Mouse (Mus musculus) MEL (cell line): ENCODE data around the gene Kcnj4. TPM values are rescaled to one million over a fixed set of nuclear protein-coding genes. Genes with fewer than 3 reads are reported as not detected.

ENCODE experiments used
- DNase-seq: peaks from one replicate; pipeline ENCODE4 v3.0.0; 2011; ENCODE audit warnings: low read depth, low spot score
- H3K27ac ChIP-seq: 2 replicates; pipeline ENCODE4 v1.5.1; 2012; ENCODE audit warnings: low read depth, mild to moderate bottlenecking, control low read depth, low read length, moderate library complexity; ENCODE audit not compliant: control insufficient read depth
- H3K27me3 ChIP-seq, 2 experiments: fragments of 150-350 bp in 1 of 2; sonication (generic) in 1 of 2; 2 replicates each; pipeline ENCODE4 v1.6.1; 2012; ENCODE audit warnings: low read length in 2 of 2, mild to moderate bottlenecking in 2 of 2, improper control_type of control experiment in 1 of 2, moderate library complexity in 1 of 2; ENCODE audit not compliant: insufficient read depth in 2 of 2, control insufficient read depth in 1 of 2
- H3K36me3 ChIP-seq, 2 experiments: 2 replicates each; pipeline ENCODE4 v1.6.1; 2012 to 2014; ENCODE audit warnings: low read length in 2 of 2, improper control_type of control experiment in 1 of 2, inconsistent platforms in 1 of 2, mild to moderate bottlenecking in 1 of 2; ENCODE audit not compliant: insufficient read depth in 2 of 2, control insufficient read depth in 1 of 2
- H3K4me1 ChIP-seq, 2 experiments: fragments of 150-350 bp in 1 of 2; sonication (generic) in 1 of 2; 2 replicates each; pipeline ENCODE4 v1.6.1; 2012; ENCODE audit warnings: low read length in 2 of 2, improper control_type of control experiment in 1 of 2, mild to moderate bottlenecking in 1 of 2; ENCODE audit not compliant: insufficient read depth in 2 of 2, control insufficient read depth in 1 of 2
- H3K4me3 ChIP-seq, 2 experiments: fragments of 150-350 bp in 1 of 2; sonication (generic) in 1 of 2; 2 replicates each; pipeline ENCODE4 v1.5.1; 2012; ENCODE audit warnings: low read depth in 2 of 2, low read length in 2 of 2, mild to moderate bottlenecking in 2 of 2, moderate library complexity in 2 of 2, control low read depth in 1 of 2, improper control_type of control experiment in 1 of 2; ENCODE audit not compliant: control insufficient read depth in 1 of 2, insufficient read depth in 1 of 2
- H3K79me2 ChIP-seq: 2 replicates; pipeline ENCODE4 v1.6.1; 2012; ENCODE audit warnings: mild to moderate bottlenecking, low read length, moderate library complexity; ENCODE audit not compliant: control insufficient read depth, poor library complexity, insufficient read depth
- H3K9ac ChIP-seq: 2 replicates; pipeline ENCODE4 v1.6.1; 2012; ENCODE audit warnings: low read depth, mild to moderate bottlenecking, control low read depth, low read length, moderate library complexity; ENCODE audit not compliant: control insufficient read depth, poor library complexity, severe bottlenecking
- H3K9me3 ChIP-seq: fragments of 150-350 bp; sonication (generic); replicated peaks from 2 replicates; pipeline ENCODE4 v1.6.1; 2012; ENCODE audit warnings: mild to moderate bottlenecking, low read length, improper control_type of control experiment, moderate library complexity; ENCODE audit not compliant: insufficient read depth
- BHLHE40 ChIP-seq: IDR thresholded peaks from 2 replicates; pipeline ENCODE4 v1.6.1; 2012; ENCODE audit warnings: low read depth, mild to moderate bottlenecking, inconsistent platforms, low read length, improper control_type of control experiment, borderline replicate concordance
- CHD1 ChIP-seq: IDR thresholded peaks from 2 replicates; pipeline ENCODE4 v1.6.1; 2012; ENCODE audit warnings: low read depth, mild to moderate bottlenecking, inconsistent platforms, low read length, improper control_type of control experiment
- CHD2 ChIP-seq: IDR thresholded peaks from 2 replicates; pipeline ENCODE4 v1.6.1; 2011; ENCODE audit warnings: low read length, improper control_type of control experiment
- E2F4 ChIP-seq: IDR thresholded peaks from 2 replicates; pipeline ENCODE4 v1.6.1; 2011; ENCODE audit warnings: low read depth, low read length, improper control_type of control experiment, borderline replicate concordance
- EP300 ChIP-seq, 2 experiments: IDR thresholded peaks; 2 replicates each; pipeline ENCODE4 v1.6.1; 2011; ENCODE audit warnings: improper control_type of control experiment in 2 of 2, low read length in 2 of 2, low read depth in 1 of 2, mild to moderate bottlenecking in 1 of 2
- MAFK ChIP-seq: IDR thresholded peaks from 2 replicates; pipeline ENCODE4 v1.6.1; 2011; ENCODE audit warnings: low read depth, mild to moderate bottlenecking, low read length, improper control_type of control experiment, borderline replicate concordance
- MEF2A ChIP-seq: IDR thresholded peaks from 2 replicates; pipeline ENCODE4 v1.6.1; 2014; ENCODE audit warnings: low read depth, mild to moderate bottlenecking, inconsistent platforms, low read length, improper control_type of control experiment; ENCODE audit not compliant: poor library complexity, insufficient replicate concordance, severe bottlenecking; ENCODE audit errors: extremely low read depth
- MXI1 ChIP-seq: IDR thresholded peaks from 2 replicates; pipeline ENCODE4 v1.6.1; 2011; ENCODE audit warnings: mild to moderate bottlenecking, low read depth, low read length, improper control_type of control experiment
- MYB ChIP-seq: IDR thresholded peaks from 2 replicates; pipeline ENCODE4 v1.6.1; 2011; ENCODE audit warnings: mild to moderate bottlenecking, low read depth, low read length, improper control_type of control experiment
- MYC ChIP-seq: IDR thresholded peaks from 2 replicates; pipeline ENCODE4 v1.6.1; 2011; ENCODE audit warnings: low read depth, mild to moderate bottlenecking, low read length, improper control_type of control experiment, moderate library complexity
- POLR2A ChIP-seq, 2 experiments: IDR thresholded peaks; 2 replicates each; pipeline ENCODE4 v1.6.1; 2011 to 2012; ENCODE audit warnings: low read length in 2 of 2, mild to moderate bottlenecking in 2 of 2, control low read depth in 1 of 2, improper control_type of control experiment in 1 of 2, low read depth in 1 of 2, moderate library complexity in 1 of 2; ENCODE audit not compliant: control insufficient read depth in 1 of 2, insufficient read depth in 1 of 2, poor library complexity in 1 of 2
- POLR2AphosphoS2 ChIP-seq: IDR thresholded peaks from 2 replicates; pipeline ENCODE4 v1.6.1; 2011; ENCODE audit warnings: low read length, improper control_type of control experiment
- POLR2AphosphoS5 ChIP-seq: IDR thresholded peaks from 2 replicates; pipeline ENCODE4 v1.6.1; 2012; ENCODE audit warnings: low read depth, borderline replicate concordance, mild to moderate bottlenecking, inconsistent platforms, low read length, moderate library complexity, mixed read lengths
- RCOR1 ChIP-seq: IDR thresholded peaks from 2 replicates; pipeline ENCODE4 v1.6.1; 2012; ENCODE audit warnings: low read depth, mild to moderate bottlenecking, inconsistent platforms, low read length, improper control_type of control experiment
- SIN3A ChIP-seq: IDR thresholded peaks from 2 replicates; pipeline ENCODE4 v1.6.1; 2012; ENCODE audit warnings: low read length, improper control_type of control experiment, inconsistent platforms
- TBP ChIP-seq: IDR thresholded peaks from 2 replicates; pipeline ENCODE4 v1.8.0; 2011; ENCODE audit warnings: low read depth, low read length, improper control_type of control experiment
- TCF12 ChIP-seq: IDR thresholded peaks from 2 replicates; pipeline ENCODE4 v1.6.1; 2014; ENCODE audit warnings: low read depth, mild to moderate bottlenecking, inconsistent platforms, low read length, improper control_type of control experiment, moderate library complexity
- UBTF ChIP-seq: IDR thresholded peaks from 2 replicates; pipeline ENCODE4 v1.6.1; 2012; ENCODE audit warnings: low read depth, mild to moderate bottlenecking, inconsistent platforms, low read length, improper control_type of control experiment, moderate library complexity, borderline replicate concordance; ENCODE audit not compliant: insufficient read depth
- ZC3H11A ChIP-seq: IDR thresholded peaks from 2 replicates; pipeline ENCODE4 v1.6.1; 2012; ENCODE audit warnings: low read depth, mild to moderate bottlenecking, inconsistent platforms, low read length, improper control_type of control experiment
- ZKSCAN1 ChIP-seq: IDR thresholded peaks from 2 replicates; pipeline ENCODE4 v1.6.1; 2012; ENCODE audit warnings: low read depth, mild to moderate bottlenecking, inconsistent platforms, low read length, improper control_type of control experiment, moderate library complexity
- ZMIZ1 ChIP-seq: IDR thresholded peaks from 2 replicates; pipeline ENCODE4 v1.6.1; 2012; ENCODE audit warnings: low read depth, mild to moderate bottlenecking, inconsistent platforms, low read length, improper control_type of control experiment, moderate library complexity
- ZNF384 ChIP-seq: IDR thresholded peaks from 2 replicates; pipeline ENCODE4 v1.6.1; 2012; ENCODE audit warnings: low read depth, mild to moderate bottlenecking, inconsistent platforms, low read length, improper control_type of control experiment
- polyA plus RNA-seq, 2 experiments: library from polyadenylated mRNA; stranded (reverse) in 1 of 2; unstranded in 1 of 2; fragments of >175 nt in 1 of 2; fragments of >200 nt in 1 of 2; gene quantifications; 2 replicates each; pipeline versions ENCODE4 v1.2.1 to v1.2.4; 2012; ENCODE audit warnings: low replicate concordance in 2 of 2, low read depth in 1 of 2; ENCODE audit not compliant: insufficient read length in 2 of 2, insufficient read depth in 1 of 2, missing spikeins in 1 of 2
- total RNA-seq: library from RNA; depleted of rRNA; stranded (reverse); fragments of 300-350 nt; gene quantifications from 2 replicates; pipeline ENCODE4 v1.2.3, GENCODE M21; 2012

Gene Kcnj4
- total and polyA plus RNA-seq, 3 experiments: 0.07 TPM; not detected in 2

DNA sequence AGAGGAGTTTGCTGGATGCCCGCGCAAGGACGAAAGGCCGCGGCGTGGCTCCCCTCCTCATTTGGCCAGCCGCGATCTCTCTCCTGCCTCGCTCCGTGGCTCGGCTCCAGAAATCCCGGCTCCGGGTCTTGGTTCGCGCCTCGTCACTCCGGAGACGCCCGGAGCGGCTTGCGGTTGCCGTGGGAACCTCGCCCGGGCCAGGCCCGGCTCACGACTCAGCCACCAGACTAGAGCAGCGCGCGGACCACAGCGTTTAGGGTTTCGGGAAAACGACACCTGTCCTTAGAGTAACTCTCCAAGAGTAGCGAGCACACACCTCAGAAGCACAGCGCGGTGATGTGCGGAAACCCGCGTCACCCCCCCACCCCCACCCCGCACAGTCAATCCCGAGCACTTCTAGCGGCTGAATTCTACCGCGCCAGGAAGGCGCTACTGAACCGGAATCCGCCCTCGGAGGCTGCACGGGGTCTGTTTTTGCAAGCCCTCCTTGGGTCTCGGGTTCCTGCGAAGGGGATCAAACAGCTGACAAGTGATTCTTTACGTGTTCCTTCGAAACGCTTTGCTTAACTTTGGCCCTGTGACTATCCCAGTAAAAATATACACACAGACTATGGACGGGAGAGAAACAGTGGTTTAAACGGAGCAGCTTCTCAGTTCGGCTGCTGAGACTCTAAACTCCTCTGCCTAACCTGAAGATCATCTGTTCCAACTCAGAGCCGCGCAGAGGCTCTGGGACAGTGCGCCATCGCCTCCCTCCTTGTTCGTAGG, 6.7 kb upstream of the Kcnj4 start:
- H3K4me3 ChIP-seq: no peak overlapping the region
- H3K9me3 ChIP-seq: no peaks in the 10 kb centered on the region

DNA sequence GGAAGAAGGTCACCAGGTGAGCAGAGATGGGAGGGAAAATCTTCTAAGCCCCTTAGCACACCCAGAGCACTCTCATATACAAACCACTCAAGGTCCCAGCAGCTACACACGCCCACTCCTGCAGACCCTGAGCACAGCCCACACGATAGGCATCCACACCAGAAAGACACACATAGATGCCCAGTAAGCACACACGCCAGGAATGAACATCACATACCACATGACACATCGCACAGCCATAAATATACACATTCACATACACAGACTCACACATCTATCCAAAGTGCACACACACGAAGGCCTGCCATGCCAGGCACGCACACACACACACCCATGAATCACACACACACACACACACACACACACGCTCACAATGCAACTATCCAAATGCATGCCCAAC, 5.4 kb upstream of the Kcnj4 start:
- no peak for DNase-seq
- Histone ChIP-seq H3K27me3 (no peaks in the 10 kb centered on the region), H3K27ac (no peak overlapping the region), H3K79me2 (no peaks in the 10 kb centered on the region), H3K9ac (no peak overlapping the region), H3K9me3 (no peaks in the 10 kb centered on the region), H3K4me1 (no peaks in the 10 kb centered on the region), H3K36me3 (no peaks in the 10 kb centered on the region), H3K4me3 (no peak overlapping the region)
- TF ChIP-seq EP300 (IDR thresholded peaks at IDR 0.05; ENCODE audit: low read depth in 1 of 2, low read length in 2 of 2) (no peak), SIN3A (no peak), ZKSCAN1 (no peak), ZC3H11A (no peak), BHLHE40 (no peak), POLR2AphosphoS5 (no peak), ZNF384 (no peak), TBP (no peak), MAFK (no peak), POLR2AphosphoS2 (no peak), E2F4 (no peak), MYC (no peak), UBTF (no peak)

More for the DNA sequence above, 6.7 kb upstream of the Kcnj4 start:
- H3K36me3 ChIP-seq: no peaks in the 10 kb centered on the region
- no peaks in the 10 kb centered on the region for H3K79me2 ChIP-seq
- no peak overlapping the region for H3K27ac ChIP-seq
- H3K9ac ChIP-seq: no peak overlapping the region
- no peak for TF ChIP-seq TCF12
- TF ChIP-seq MXI1: no peak
- TF ChIP-seq RCOR1: no peak
- no peak for TF ChIP-seq ZMIZ1
- TF ChIP-seq CHD2: no peak
- TF ChIP-seq MEF2A: no peak
- TF ChIP-seq MYB: no peak
- no peak for TF ChIP-seq ZNF384
- TF ChIP-seq POLR2A (IDR thresholded peaks at IDR 0.05; ENCODE audit: control insufficient read depth in 1 of 2, insufficient read depth in 1 of 2, low read depth in 1 of 2, low read length in 2 of 2, poor library complexity in 1 of 2): no peak
- TF ChIP-seq POLR2AphosphoS2: no peak
- TF ChIP-seq POLR2AphosphoS5: no peak
- no peak for TF ChIP-seq CHD1
- no peaks in the 10 kb centered on the region for H3K4me1 ChIP-seq
- no peak for DNase-seq
- H3K27me3 ChIP-seq: no peaks in the 10 kb centered on the region
